Mouse (Mus musculus): ENCODE measurements at regions not wholly inside any gene's neighbourhood (a gene's known extent, or its start where the extent isn't known, plus 50 kb on each side); places are given as distances from the start of the nearest gene placed in this dataset.

- no peak overlapping the region for H3K4me3 ChIP-seq (ENCODE audit: low read depth, low read length)
- no peak overlapping the region for H3K27ac ChIP-seq (ENCODE audit: low read length)
- no peak overlapping the region for H3K9ac ChIP-seq (replicated peaks; ENCODE audit: low read depth, low read length)
- H3K4me2 ChIP-seq (replicated peaks; ENCODE audit: low read depth, low read length): no peak overlapping the region
- 96% methylated on average over 1 of the region's 1 CpGs for WGBS
- H3K27me3 ChIP-seq (ENCODE audit: control insufficient read depth, insufficient read depth, low read length): no peaks in the 10 kb centered on the region
- ATAC-seq (ENCODE audit: insufficient number of reproducible peaks, insufficient read depth, low FRiP score, low read depth): no peak
- no peaks in the 10 kb centered on the region for H3K4me1 ChIP-seq (ENCODE audit: control insufficient read depth, insufficient read depth, low read length)
- no peaks in the 10 kb centered on the region for H3K9me3 ChIP-seq (ENCODE audit: control insufficient read depth, low read depth, low read length)
- H3K36me3 ChIP-seq (ENCODE audit: control insufficient read depth, insufficient read depth, low read length): no peaks in the 10 kb centered on the region
Observed at GRCm38 (mm10) chr19:14873986-14874385, 276.1 kb upstream of the Tle4 start.

GRCm38 (mm10) chr19:14871178-14871867, 273.5 kb upstream of the Tle4 start:
- H3K4me2 ChIP-seq (replicated peaks; ENCODE audit: low read depth, low read length): no peak overlapping the region
- no peak overlapping the region for H3K9ac ChIP-seq (replicated peaks; ENCODE audit: low read depth, low read length)
- H3K36me3 ChIP-seq (ENCODE audit: control insufficient read depth, insufficient read depth, low read length): no peaks in the 10 kb centered on the region
- peak; percentile 49; the same call in 1 of the 2 replicates for ATAC-seq (ENCODE audit: insufficient number of reproducible peaks, insufficient read depth, low FRiP score, low read depth)
- no peak overlapping the region for H3K27ac ChIP-seq (ENCODE audit: low read length)
- H3K27me3 ChIP-seq (ENCODE audit: control insufficient read depth, insufficient read depth, low read length): no peaks in the 10 kb centered on the region
- no peaks in the 10 kb centered on the region for H3K9me3 ChIP-seq (ENCODE audit: control insufficient read depth, low read depth, low read length)
- H3K4me3 ChIP-seq (ENCODE audit: low read depth, low read length): no peak overlapping the region
- no peaks in the 10 kb centered on the region for H3K4me1 ChIP-seq (ENCODE audit: control insufficient read depth, insufficient read depth, low read length)
- WGBS: 22% methylated on average over 7 of the region's 7 CpGs

- Histone ChIP-seq H3K4me3 (ENCODE audit: low read depth, low read length) (no peak overlapping the region), H3K4me2 (replicated peaks; ENCODE audit: low read depth, low read length) (0 out of 2 replicates have a peak overlapping the region, but pooled peaks have one; percentile 13), H3K4me1 (ENCODE audit: control insufficient read depth, insufficient read depth, low read length) (peaks cover 6% of the 10 kb centered on the region; the same call in 1 of the 2 replicates), H3K27ac (ENCODE audit: low read length) (no peak overlapping the region), H3K9ac (replicated peaks; ENCODE audit: low read depth, low read length) (no peak overlapping the region), H3K27me3 (ENCODE audit: control insufficient read depth, insufficient read depth, low read length) (0 out of 2 replicates have a peak, but pooled peaks cover 8% of the 10 kb centered on the region), H3K9me3 (ENCODE audit: control insufficient read depth, low read depth, low read length) (no peaks in the 10 kb centered on the region), H3K36me3 (ENCODE audit: control insufficient read depth, insufficient read depth, low read length) (no peaks in the 10 kb centered on the region)
- 27% methylated on average over 13 of the region's 13 CpGs for WGBS
- peak; percentile 33; the same call in 1 of the 2 replicates for ATAC-seq (ENCODE audit: insufficient number of reproducible peaks, insufficient read depth, low FRiP score, low read depth)
Observed at GRCm38 (mm10) chr19:14862654-14863468, 265.0 kb upstream of the Tle4 start.

GRCm38 (mm10) chr19:14855036-14855435, 257.2 kb upstream of the Tle4 start:
- Histone ChIP-seq H3K27ac (ENCODE audit: low read length) (no peak overlapping the region), H3K9ac (replicated peaks; ENCODE audit: low read depth, low read length) (no peak overlapping the region), H3K36me3 (ENCODE audit: control insufficient read depth, insufficient read depth, low read length) (no peaks in the 10 kb centered on the region), H3K4me1 (ENCODE audit: control insufficient read depth, insufficient read depth, low read length) (no peaks in the 10 kb centered on the region), H3K9me3 (ENCODE audit: control insufficient read depth, low read depth, low read length) (no peaks in the 10 kb centered on the region), H3K4me3 (ENCODE audit: low read depth, low read length) (no peak overlapping the region), H3K27me3 (ENCODE audit: control insufficient read depth, insufficient read depth, low read length) (no peaks in the 10 kb centered on the region), H3K4me2 (replicated peaks; ENCODE audit: low read depth, low read length) (no peak overlapping the region)
- 42% methylated on average over 2 of the region's 2 CpGs for WGBS
- no peak for ATAC-seq (ENCODE audit: insufficient number of reproducible peaks, insufficient read depth, low FRiP score, low read depth)

GRCm38 (mm10) chr19:14853416-14853815, 255.6 kb upstream of the Tle4 start:
- H3K27me3 ChIP-seq (ENCODE audit: control insufficient read depth, insufficient read depth, low read length): no peaks in the 10 kb centered on the region
- no peak for ATAC-seq (ENCODE audit: insufficient number of reproducible peaks, insufficient read depth, low FRiP score, low read depth)
- H3K9me3 ChIP-seq (ENCODE audit: control insufficient read depth, low read depth, low read length): no peaks in the 10 kb centered on the region
- H3K4me1 ChIP-seq (ENCODE audit: control insufficient read depth, insufficient read depth, low read length): no peaks in the 10 kb centered on the region
- H3K36me3 ChIP-seq (ENCODE audit: control insufficient read depth, insufficient read depth, low read length): no peaks in the 10 kb centered on the region
- no peak overlapping the region for H3K4me3 ChIP-seq (ENCODE audit: low read depth, low read length)
- H3K9ac ChIP-seq (replicated peaks; ENCODE audit: low read depth, low read length): no peak overlapping the region
- WGBS: 53% methylated on average over 4 of the region's 4 CpGs
- no peak overlapping the region for H3K4me2 ChIP-seq (replicated peaks; ENCODE audit: low read depth, low read length)
- H3K27ac ChIP-seq (ENCODE audit: low read length): no peak overlapping the region

- Histone ChIP-seq H3K4me1 (ENCODE audit: control insufficient read depth, insufficient read depth, low read length) (no peaks in the 10 kb centered on the region), H3K4me2 (replicated peaks; ENCODE audit: low read depth, low read length) (no peak overlapping the region), H3K4me3 (ENCODE audit: low read depth, low read length) (no peak overlapping the region), H3K27me3 (ENCODE audit: control insufficient read depth, insufficient read depth, low read length) (no peaks in the 10 kb centered on the region), H3K9ac (replicated peaks; ENCODE audit: low read depth, low read length) (no peak overlapping the region), H3K27ac (ENCODE audit: low read length) (no peak overlapping the region), H3K36me3 (ENCODE audit: control insufficient read depth, insufficient read depth, low read length) (no peaks in the 10 kb centered on the region), H3K9me3 (ENCODE audit: control insufficient read depth, low read depth, low read length) (no peaks in the 10 kb centered on the region)
- 46% methylated on average over 1 of the region's 1 CpGs for WGBS
- ATAC-seq (ENCODE audit: insufficient number of reproducible peaks, insufficient read depth, low FRiP score, low read depth): no peak
Observed at GRCm38 (mm10) chr19:14849561-14849960, 251.7 kb upstream of the Tle4 start.

GRCm38 (mm10) chr19:14847120-14847519, 249.3 kb upstream of the Tle4 start:
- no peak overlapping the region for H3K27ac ChIP-seq (ENCODE audit: low read length)
- 58% methylated on average over 4 of the region's 4 CpGs for WGBS
- no peak overlapping the region for H3K4me2 ChIP-seq (replicated peaks; ENCODE audit: low read depth, low read length)
- H3K36me3 ChIP-seq (ENCODE audit: control insufficient read depth, insufficient read depth, low read length): no peaks in the 10 kb centered on the region
- H3K4me1 ChIP-seq (ENCODE audit: control insufficient read depth, insufficient read depth, low read length): no peaks in the 10 kb centered on the region
- H3K4me3 ChIP-seq (ENCODE audit: low read depth, low read length): no peak overlapping the region
- no peak for ATAC-seq (ENCODE audit: insufficient number of reproducible peaks, insufficient read depth, low FRiP score, low read depth)
- no peaks in the 10 kb centered on the region for H3K27me3 ChIP-seq (ENCODE audit: control insufficient read depth, insufficient read depth, low read length)
- H3K9ac ChIP-seq (replicated peaks; ENCODE audit: low read depth, low read length): no peak overlapping the region
- no peaks in the 10 kb centered on the region for H3K9me3 ChIP-seq (ENCODE audit: control insufficient read depth, low read depth, low read length)

GRCm38 (mm10) chr19:14835629-14836028, 237.8 kb upstream of the Tle4 start:
- no peak overlapping the region for H3K9ac ChIP-seq (replicated peaks; ENCODE audit: low read depth, low read length)
- WGBS: 79% methylated on average over 8 of the region's 8 CpGs
- no peaks in the 10 kb centered on the region for H3K27me3 ChIP-seq (ENCODE audit: control insufficient read depth, insufficient read depth, low read length)
- no peak for ATAC-seq (ENCODE audit: insufficient number of reproducible peaks, insufficient read depth, low FRiP score, low read depth)
- no peak overlapping the region for H3K4me2 ChIP-seq (replicated peaks; ENCODE audit: low read depth, low read length)
- no peaks in the 10 kb centered on the region for H3K36me3 ChIP-seq (ENCODE audit: control insufficient read depth, insufficient read depth, low read length)
- no peaks in the 10 kb centered on the region for H3K4me1 ChIP-seq (ENCODE audit: control insufficient read depth, insufficient read depth, low read length)
- H3K27ac ChIP-seq (ENCODE audit: low read length): no peak overlapping the region
- H3K9me3 ChIP-seq (ENCODE audit: control insufficient read depth, low read depth, low read length): no peaks in the 10 kb centered on the region
- H3K4me3 ChIP-seq (ENCODE audit: low read depth, low read length): no peak overlapping the region
